Mouse (Mus musculus): ENCODE data around the gene Slc3a1.

Slc3a1 gene

GRCm38 (mm10) chr17:85089621-85090020 lies 61.4 kb downstream of the Slc3a1 start:
- no peak for DNase-seq (ENCODE audit: low spot score in 2 of 2)

- DNase-seq (ENCODE audit: low spot score in 2 of 2) = peak; percentile 95 to 96
Measured at GRCm38 (mm10) chr17:85090120-85091099, 62.2 kb downstream of the Slc3a1 start, which contains the start of the genes Prepl and Camkmt. Gene Prepl (minus strand): TSS chr17:85090241. Gene Camkmt (plus strand): TSS chr17:85090552.

GRCm38 (mm10) chr17:85091762-85092161 lies 63.6 kb downstream of the Slc3a1 start:
- no peak for DNase-seq (ENCODE audit: low spot score in 2 of 2)

- no peak for DNase-seq (ENCODE audit: low spot score in 2 of 2)
Measured at GRCm38 (mm10) chr17:85096396-85096795, 68.2 kb downstream of the Slc3a1 start.

GRCm38 (mm10) chr17:85098677-85099323 lies 70.6 kb downstream of the Slc3a1 start:
- DNase-seq (ENCODE audit: low spot score in 2 of 2) = no peak

- DNase-seq (ENCODE audit: low spot score in 2 of 2) = no peak
Measured at GRCm38 (mm10) chr17:85100232-85100631, 72.1 kb downstream of the Slc3a1 start.

GRCm38 (mm10) chr17:85101751-85102150 lies 73.6 kb downstream of the Slc3a1 start:
- no peak for DNase-seq (ENCODE audit: low spot score in 2 of 2)

- no peak for DNase-seq (ENCODE audit: low spot score in 2 of 2)
Measured at GRCm38 (mm10) chr17:85103310-85103709, 75.1 kb downstream of the Slc3a1 start.

- DNase-seq (ENCODE audit: low spot score in 2 of 2) = no peak
Measured at GRCm38 (mm10) chr17:85110640-85111039, 82.5 kb downstream of the Slc3a1 start.

GRCm38 (mm10) chr17:85113441-85113840 lies 85.3 kb downstream of the Slc3a1 start:
- no peak for DNase-seq (ENCODE audit: low spot score in 2 of 2)

Data from urinary bladder, adult 18-20 months (tissue).